Mouse (Mus musculus): ENCODE data around the gene Olfr1243. TPM values are rescaled to one million over a fixed set of nuclear protein-coding genes. Genes with fewer than 3 reads are reported as not detected.
"Not testable (repeated sequence)": the region's sequence is repeated elsewhere in the genome, so short reads cannot be mapped to it uniquely, and the experiment has no call there.

Olfr1243 gene
- polyA plus RNA-seq (2011; ENCODE audit: insufficient read length, low read depth, missing spikeins) = not detected in 2 replicates

- no peak within 1 kb of the TSS for H3K4me3 ChIP-seq (ENCODE audit: insufficient read depth, low read length)
Measured at GRCm38 (mm10) chr2:89531387-89531786, at the start of gene Olfr1243. Gene Olfr1243, minus strand, starts transcription at chr2:89531487.

DNA sequence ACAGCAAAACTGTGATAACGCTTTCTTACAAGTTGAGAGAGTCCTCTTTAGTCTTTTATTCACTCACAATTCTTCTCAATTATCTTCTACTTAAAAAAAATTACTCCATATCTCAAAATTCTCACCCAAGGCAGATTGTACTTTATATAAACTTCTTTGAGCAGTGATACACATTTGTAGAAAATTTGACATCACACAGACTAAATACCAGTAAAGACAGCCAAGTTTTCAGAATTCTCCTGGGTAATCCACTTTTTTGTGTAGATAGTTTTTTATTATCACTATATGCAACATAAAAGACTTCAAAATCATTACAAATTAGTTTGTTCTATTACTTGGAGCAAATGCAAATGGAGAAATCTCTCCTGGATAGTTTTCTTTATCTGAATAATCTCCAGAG, 47.1 kb upstream of the Olfr1243 start, which contains the start of gene Olfr1245:
Gene Olfr1245 (minus strand): TSS at position 101 of the 400 bp plus-strand sequence.
- Histone ChIP-seq H3K27ac (ENCODE audit: insufficient read depth, low read length) (no peak within 1 kb of the TSS), H3K4me1 (ENCODE audit: control insufficient read depth, insufficient read depth, low read length) (no peaks in the 10 kb centered on the region), H3K4me3 (ENCODE audit: insufficient read depth, low read length) (no peak within 1 kb of the TSS)
- no peak for TF ChIP-seq POLR2A (IDR thresholded peaks at IDR 0.05; ENCODE audit: low read depth, low read length)

More at GRCm38 (mm10) chr2:89531387-89531786, at the start of gene Olfr1243:
- Histone ChIP-seq H3K4me1 (ENCODE audit: control insufficient read depth, insufficient read depth, low read length) (no peaks in the 10 kb centered on the region), H3K27ac (ENCODE audit: insufficient read depth, low read length) (no peak within 1 kb of the TSS)
- no peak for TF ChIP-seq CTCF (IDR thresholded peaks at IDR 0.05; ENCODE audit: borderline replicate concordance, insufficient read depth, low read length)
- TF ChIP-seq POLR2A (IDR thresholded peaks at IDR 0.05; ENCODE audit: low read depth, low read length) = no peak

DNA sequence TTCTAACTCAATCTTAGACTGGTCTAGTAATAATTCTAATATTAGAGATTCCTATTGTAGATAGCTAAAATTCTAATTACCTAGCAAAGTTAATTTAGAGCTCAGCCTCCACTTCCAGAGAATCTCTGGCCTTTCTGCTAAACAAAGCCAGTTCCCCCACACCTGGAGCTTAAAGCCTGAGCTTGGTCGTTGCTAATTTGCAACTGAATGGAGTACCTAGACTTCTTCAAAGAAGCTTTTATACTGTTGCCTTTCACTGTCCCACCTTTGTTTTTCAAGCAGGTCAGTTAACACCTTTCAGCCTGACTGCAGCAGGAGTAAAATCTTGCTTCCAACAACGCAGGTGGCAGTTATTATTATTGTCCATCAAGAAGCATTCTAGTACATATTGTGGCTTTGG, 31.4 kb upstream of the Olfr1243 start:
- H3K4me3 ChIP-seq (ENCODE audit: insufficient read depth, low read length); H3K27ac ChIP-seq (ENCODE audit: insufficient read depth, low read length); H3K4me1 ChIP-seq (ENCODE audit: control insufficient read depth, insufficient read depth, low read length): not testable (repeated sequence)

- no peak for TF ChIP-seq POLR2A (IDR thresholded peaks at IDR 0.05; ENCODE audit: low read depth, low read length)
- TF ChIP-seq CTCF (IDR thresholded peaks at IDR 0.05; ENCODE audit: borderline replicate concordance, insufficient read depth, low read length) = no peak
- no peak overlapping the region for H3K27ac ChIP-seq (ENCODE audit: insufficient read depth, low read length)
- no peaks in the 10 kb centered on the region for H3K4me1 ChIP-seq (ENCODE audit: control insufficient read depth, insufficient read depth, low read length)
- no peak overlapping the region for H3K4me3 ChIP-seq (ENCODE audit: insufficient read depth, low read length)
Measured at GRCm38 (mm10) chr2:89544516-89544915, 13.2 kb upstream of the Olfr1243 start.

DNA sequence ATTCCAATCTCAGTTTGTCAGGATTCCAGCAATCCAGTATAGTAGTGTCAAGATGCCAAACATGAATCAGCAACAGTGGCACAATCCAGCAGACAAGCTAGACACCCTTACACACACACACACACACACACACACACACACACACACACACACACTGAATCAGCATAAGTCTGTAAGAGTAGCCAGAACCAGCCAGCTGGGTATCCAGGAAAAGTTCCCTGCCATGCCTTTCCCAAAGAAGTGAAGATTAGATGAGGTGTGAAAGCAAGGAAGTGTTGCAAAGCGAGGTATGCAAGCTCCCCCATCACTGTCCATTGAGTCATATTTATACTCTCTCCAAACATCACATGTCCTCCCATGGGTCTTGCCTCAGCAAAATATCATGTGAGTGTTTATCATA, 8.6 kb upstream of the Olfr1243 start:
- no peak overlapping the region for H3K27ac ChIP-seq (ENCODE audit: insufficient read depth, low read length)
- no peak overlapping the region for H3K4me3 ChIP-seq (ENCODE audit: insufficient read depth, low read length)
- no peaks in the 10 kb centered on the region for H3K4me1 ChIP-seq (ENCODE audit: control insufficient read depth, insufficient read depth, low read length)
- TF ChIP-seq CTCF (IDR thresholded peaks at IDR 0.05; ENCODE audit: borderline replicate concordance, insufficient read depth, low read length) = no peak
- no peak for TF ChIP-seq POLR2A (IDR thresholded peaks at IDR 0.05; ENCODE audit: low read depth, low read length)

- no peaks in the 10 kb centered on the region for H3K4me1 ChIP-seq (ENCODE audit: control insufficient read depth, insufficient read depth, low read length)
- no peak within 1 kb of the TSS for H3K4me3 ChIP-seq (ENCODE audit: insufficient read depth, low read length)
- no peak for TF ChIP-seq POLR2A (IDR thresholded peaks at IDR 0.05; ENCODE audit: low read depth, low read length)
- H3K27ac ChIP-seq (ENCODE audit: insufficient read depth, low read length) = no peak within 1 kb of the TSS
Measured at GRCm38 (mm10) chr2:89498235-89498634, 33.1 kb downstream of the Olfr1243 start, which contains the start of gene Olfr1242. Gene Olfr1242, minus strand, starts transcription at chr2:89498335.

DNA sequence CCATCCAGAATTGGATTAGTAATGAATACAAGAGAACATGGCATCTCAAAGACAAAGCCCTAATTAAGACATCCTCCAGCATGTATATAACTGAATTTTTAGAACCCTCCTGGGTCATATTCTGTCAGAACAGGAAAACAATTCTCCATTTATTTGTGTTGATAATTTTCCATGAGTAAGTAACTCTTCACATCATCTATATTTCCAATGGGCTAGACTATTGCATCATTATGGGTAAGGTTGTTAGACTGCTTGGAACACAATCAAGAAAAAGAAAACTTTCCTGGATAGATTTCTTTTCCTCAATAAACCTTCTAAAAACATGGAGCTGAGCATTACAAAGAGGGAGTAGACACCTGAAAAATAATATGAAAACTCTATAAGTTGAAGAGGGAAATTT, 44.3 kb downstream of the Olfr1243 start, which contains the start of gene Olfr1241:
Gene Olfr1241 (minus strand): TSS at position 101 of the 400 bp plus-strand sequence.
- Histone ChIP-seq H3K27ac (ENCODE audit: insufficient read depth, low read length) (no peak within 1 kb of the TSS), H3K4me3 (ENCODE audit: insufficient read depth, low read length) (no peak within 1 kb of the TSS), H3K4me1 (ENCODE audit: control insufficient read depth, insufficient read depth, low read length) (no peaks in the 10 kb centered on the region)
- TF ChIP-seq POLR2A (IDR thresholded peaks at IDR 0.05; ENCODE audit: low read depth, low read length) (no peak), CTCF (IDR thresholded peaks at IDR 0.05; ENCODE audit: borderline replicate concordance, insufficient read depth, low read length) (no peak)

Other genes with a start within 250 kb of the Olfr1243 start
- not detected in 2 replicates for gene Olfr1229, start 243.5 kb downstream of the Olfr1243 start, polyA plus RNA-seq (2011; ENCODE audit: insufficient read length, low read depth, missing spikeins)
- gene Olfr1230, start 234.2 kb downstream of the Olfr1243 start, polyA plus RNA-seq (2011; ENCODE audit: insufficient read length, low read depth, missing spikeins) = not detected in 2 replicates
- gene Olfr1231, start 224.4 kb downstream of the Olfr1243 start, polyA plus RNA-seq (2011; ENCODE audit: insufficient read length, low read depth, missing spikeins) = not detected in 2 replicates
- not detected in 2 replicates for gene Olfr1232, start 201.8 kb downstream of the Olfr1243 start, polyA plus RNA-seq (2011; ENCODE audit: insufficient read length, low read depth, missing spikeins)
- gene Olfr1233, start 189.1 kb downstream of the Olfr1243 start, polyA plus RNA-seq (2011; ENCODE audit: insufficient read length, low read depth, missing spikeins) = not detected in 2 replicates
- gene Olfr1234, start 166.6 kb downstream of the Olfr1243 start, polyA plus RNA-seq (2011; ENCODE audit: insufficient read length, low read depth, missing spikeins) = not detected in 2 replicates
- gene Olfr1238, start 121.8 kb downstream of the Olfr1243 start, polyA plus RNA-seq (2011; ENCODE audit: insufficient read length, low read depth, missing spikeins) = not detected in 2 replicates
- gene Olfr1239, start 111.1 kb downstream of the Olfr1243 start, polyA plus RNA-seq (2011; ENCODE audit: insufficient read length, low read depth, missing spikeins) = not detected in 2 replicates
- not detected in 2 replicates for gene Olfr1240, start 88.5 kb downstream of the Olfr1243 start, polyA plus RNA-seq (2011; ENCODE audit: insufficient read length, low read depth, missing spikeins)
- not detected in 2 replicates for gene Olfr1241, start 44.4 kb downstream of the Olfr1243 start, polyA plus RNA-seq (2011; ENCODE audit: insufficient read length, low read depth, missing spikeins)
- not detected in 2 replicates for gene Olfr1242, start 33.2 kb downstream of the Olfr1243 start, polyA plus RNA-seq (2011; ENCODE audit: insufficient read length, low read depth, missing spikeins)
- gene Olfr1245, start 47.0 kb upstream of the Olfr1243 start, polyA plus RNA-seq (2011; ENCODE audit: insufficient read length, low read depth, missing spikeins) = not detected in 2 replicates
- not detected in 2 replicates for gene Olfr1246, start 61.7 kb upstream of the Olfr1243 start, polyA plus RNA-seq (2011; ENCODE audit: insufficient read length, low read depth, missing spikeins)
- not detected in 2 replicates for gene Olfr1247, start 82.6 kb upstream of the Olfr1243 start, polyA plus RNA-seq (2011; ENCODE audit: insufficient read length, low read depth, missing spikeins)
- not detected in 2 replicates for gene Olfr1248, start 86.8 kb upstream of the Olfr1243 start, polyA plus RNA-seq (2011; ENCODE audit: insufficient read length, low read depth, missing spikeins)
- not detected in 2 replicates for gene Olfr1249, start 103.5 kb upstream of the Olfr1243 start, polyA plus RNA-seq (2011; ENCODE audit: insufficient read length, low read depth, missing spikeins)
- gene Olfr1250, start 130.0 kb upstream of the Olfr1243 start, polyA plus RNA-seq (2011; ENCODE audit: insufficient read length, low read depth, missing spikeins) = not detected in 2 replicates
- not detected in 2 replicates for gene Olfr1251, start 140.4 kb upstream of the Olfr1243 start, polyA plus RNA-seq (2011; ENCODE audit: insufficient read length, low read depth, missing spikeins)
- gene Olfr1252, start 193.5 kb upstream of the Olfr1243 start, polyA plus RNA-seq (2011; ENCODE audit: insufficient read length, low read depth, missing spikeins) = not detected in 2 replicates
- not detected in 2 replicates for gene Olfr1253, start 225.6 kb upstream of the Olfr1243 start, polyA plus RNA-seq (2011; ENCODE audit: insufficient read length, low read depth, missing spikeins)

All from embryonic fibroblast, embryonic 13.5 days (primary cell).